Mouse (Mus musculus): ENCODE results near the gene Tiam2. TPM values are rescaled to one million over a fixed set of nuclear protein-coding genes. Genes with fewer than 3 reads are reported as not detected.

The Tiam2 gene
- total RNA-seq, 4 experiments from 2014 or later: 29.3 to 36.2 (median 33.9) TPM

DNA sequence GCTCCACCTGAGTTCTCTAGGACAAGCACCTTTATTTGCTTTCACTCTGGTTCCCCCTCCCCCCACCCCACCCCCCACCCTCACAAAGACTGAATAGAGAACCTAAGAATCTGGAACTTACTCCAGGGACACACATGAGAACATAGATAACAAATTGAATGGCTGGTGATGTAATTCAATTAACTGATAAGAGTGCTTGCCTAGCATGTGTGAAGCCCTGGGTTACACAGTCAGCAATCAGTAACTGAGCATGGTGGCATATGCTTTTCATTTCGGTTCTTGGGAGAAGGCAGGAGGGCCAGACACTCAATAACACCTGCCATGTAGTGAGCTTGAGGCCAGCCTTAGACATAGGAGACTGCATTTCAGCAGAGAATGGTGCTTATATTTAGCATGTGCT, 229.9 kb downstream of the Tiam2 start:
- no peak for DNase-seq (ENCODE audit: low spot score in 2 of 2)

DNA sequence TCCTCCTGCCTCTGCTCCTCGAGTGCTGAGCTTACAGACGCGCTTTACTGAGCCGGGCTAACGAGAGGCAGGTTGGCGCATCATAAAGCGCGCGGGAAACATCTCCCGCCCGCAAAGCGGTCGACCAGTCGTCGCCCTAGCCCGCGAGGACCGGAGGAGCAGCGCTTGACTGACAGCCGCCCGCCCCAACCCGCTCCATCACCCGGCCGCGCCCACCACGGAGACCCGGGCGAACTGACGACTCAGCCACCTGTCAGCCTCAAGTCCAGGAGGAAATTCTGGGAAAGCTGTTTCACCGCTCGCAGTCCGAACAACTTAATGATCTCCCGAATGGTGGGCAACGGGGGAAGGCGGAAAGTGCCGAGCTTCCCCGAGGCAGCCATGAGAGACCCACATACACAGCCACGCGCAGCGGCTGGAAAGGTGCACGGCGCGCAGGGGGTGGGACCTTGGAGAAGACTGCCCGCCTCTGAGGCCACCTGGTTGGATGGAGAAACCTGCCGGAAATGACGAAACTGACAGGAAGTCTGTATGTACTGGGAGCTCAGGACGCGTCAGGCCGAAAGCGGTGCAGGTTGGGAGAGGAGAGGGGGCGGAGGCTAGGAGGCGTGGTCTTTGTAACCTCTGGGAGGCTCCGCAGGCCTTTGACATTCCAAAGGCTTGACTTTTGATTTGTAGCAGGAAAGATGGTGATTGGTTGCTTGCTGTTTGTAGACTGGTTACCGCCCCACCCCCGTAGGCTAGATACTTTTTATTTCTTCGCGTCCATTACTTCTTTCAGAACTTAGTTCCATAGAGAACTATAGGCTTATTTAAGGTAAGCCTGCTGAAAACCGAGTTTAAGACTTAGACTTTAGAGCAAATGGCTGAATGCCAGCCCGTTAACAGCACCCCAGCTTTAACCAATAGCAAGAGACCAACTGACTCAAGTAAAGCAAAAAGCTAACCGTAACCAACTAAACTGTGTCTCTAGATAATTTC, 231.2 kb downstream of the Tiam2 start, which contains the start of gene Tfb1m:
Tfb1m (minus strand) TSS at position 451 of the 981 bp plus-strand sequence.
- peak; percentile 97 to 98 for DNase-seq (ENCODE audit: low spot score in 2 of 2)

DNA sequence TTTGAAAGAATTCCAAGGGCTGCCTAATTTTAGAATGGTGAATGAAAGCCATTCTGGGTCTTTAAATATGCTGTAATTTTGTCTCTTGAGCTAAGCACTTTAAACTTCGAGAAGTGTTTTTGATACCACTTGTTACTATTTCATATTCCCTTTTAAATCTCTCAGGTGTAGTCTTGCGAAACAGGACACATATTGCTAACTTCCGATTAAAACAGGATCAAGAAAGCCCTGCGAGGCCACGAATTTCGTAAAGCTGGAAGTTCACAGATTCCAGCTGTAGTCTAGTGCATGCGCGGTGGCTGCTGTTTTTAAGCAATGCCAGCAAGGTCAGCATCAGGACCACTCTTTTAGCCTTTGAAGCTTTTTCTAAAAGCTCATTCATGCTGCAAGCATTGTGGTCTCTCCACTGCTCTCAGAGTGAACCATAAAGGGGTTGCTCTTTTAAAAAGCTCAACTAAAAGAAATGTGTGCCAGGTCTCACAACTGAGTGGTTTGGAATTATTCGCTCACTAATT, 232.0 kb downstream of the Tiam2 start:
- DNase-seq (ENCODE audit: low spot score in 2 of 2): no peak

DNA sequence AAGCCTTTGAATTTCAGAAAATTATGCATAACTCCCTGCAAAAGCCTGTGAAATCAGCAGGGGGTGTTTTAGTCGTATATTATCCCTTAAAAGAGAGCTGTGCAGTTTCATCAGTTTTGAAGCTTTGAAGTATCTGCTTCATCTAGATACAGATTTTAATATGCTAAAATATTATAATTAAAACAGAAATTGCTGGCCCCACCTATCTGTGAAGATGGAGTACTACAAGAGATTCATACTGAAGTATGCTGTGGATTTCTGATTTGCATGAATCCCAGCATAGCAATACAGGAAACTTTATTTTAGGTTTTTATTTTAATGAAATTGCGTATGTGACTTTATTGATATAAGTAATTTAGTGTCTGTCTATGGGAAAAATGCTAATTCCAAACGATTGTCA, 234.2 kb downstream of the Tiam2 start:
- DNase-seq (ENCODE audit: low spot score in 2 of 2): no peak

DNA sequence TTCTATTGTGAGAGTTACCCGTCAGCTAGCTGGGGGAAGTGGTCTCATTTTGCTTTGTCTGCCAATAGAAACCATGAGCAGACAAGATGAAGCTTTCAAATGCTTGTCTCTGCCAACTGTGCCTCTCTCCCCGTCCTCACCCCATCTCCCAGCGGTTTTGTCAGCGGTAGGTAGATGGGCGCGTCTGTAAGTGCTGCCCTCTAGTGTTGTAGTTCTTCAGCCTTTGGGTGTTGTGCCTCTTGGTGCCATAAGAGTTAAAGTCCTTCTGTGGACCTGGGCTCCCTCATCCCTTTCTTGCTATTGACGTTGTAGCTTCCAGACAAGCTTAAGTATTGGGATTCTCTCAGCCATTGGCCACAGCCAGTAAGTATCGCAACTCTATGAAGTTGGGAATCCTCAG, 236.0 kb downstream of the Tiam2 start:
- no peak for DNase-seq (ENCODE audit: low spot score in 2 of 2)

DNA sequence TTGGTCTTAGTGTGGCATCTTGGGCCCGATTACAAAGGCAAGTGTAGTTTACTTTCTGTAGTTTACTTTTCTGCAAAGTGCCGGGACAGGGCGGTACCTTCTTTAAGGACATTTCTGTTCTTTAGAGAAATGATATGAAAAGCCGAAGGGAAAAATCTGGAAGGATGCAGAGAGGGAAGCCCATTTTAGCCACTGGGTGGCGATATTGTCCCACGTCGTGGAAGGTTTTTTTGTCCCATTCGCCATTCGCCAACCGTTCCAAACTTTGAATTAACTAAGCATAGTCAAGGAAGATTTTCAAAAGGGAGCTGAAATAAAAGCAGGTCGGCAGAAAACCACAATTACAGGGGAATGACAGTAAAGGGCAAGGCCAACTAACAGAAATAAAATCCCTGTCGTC, 244.5 kb downstream of the Tiam2 start:
- DNase-seq (ENCODE audit: low spot score in 2 of 2): peak; percentile 29 to 80

Other genes starting within 250 kb of the Tiam2 start
- 10 to 100 TPM; 54.9 to 68.4 (median 62.2) TPM for gene Scaf8, start 211.6 kb upstream of the Tiam2 start, total RNA-seq (2022)
- not detected for gene Cldn20, start 206.0 kb downstream of the Tiam2 start, total RNA-seq (2022)
- gene Tfb1m, start 231.2 kb downstream of the Tiam2 start, total RNA-seq (2022): 1 to 10 TPM; 4.7 to 5.8 (median 5.3) TPM